21 mouse cellular contexts compared by ENCODE assay signal in genomic region chr7:64665716-64666298, GRCm38 (mm10).
A peak's percentile ranks its signal among the peaks of the same experiment; 100 is the strongest.
DNase-seq lines count a peak whose midpoint lies in the region; ATAC-seq and TF ChIP-seq lines count a peak whose summit lies in the region.
"Had no signal": no experiment of that assay in that cellular context is flagged by ENCODE, and none has a peak within 500 bp of the region (broad histone marks: within the 10 kb centered on the region; RNA-seq: fewer than 3 reads in every experiment).

No protein-coding gene starts in this region.

- no peaks in the 10 kb centered on the region for H3K36me3 ChIP-seq in lung, embryonic 14.5 days (ENCODE audit: insufficient read depth)
- no peaks in the 10 kb centered on the region for H3K36me3 ChIP-seq in lung, embryonic 16.5 days (ENCODE audit: control insufficient read depth, insufficient read depth, low read length)
- H3K36me3 ChIP-seq: embryonic facial prominence, embryonic 13.5 days; embryonic facial prominence, embryonic 15.5 days; forebrain, embryonic 10.5 days had no signal

- H3K4me1 ChIP-seq in lung, embryonic 14.5 days (ENCODE audit: insufficient read depth): no peaks in the 10 kb centered on the region
- H3K4me1 ChIP-seq in lung, embryonic 16.5 days (replicated peaks; ENCODE audit: control insufficient read depth, insufficient read depth, low read length): peaks cover 3% of the 10 kb centered on the region; the same call in 1 of the 2 replicates
- H3K4me1 ChIP-seq in lung, adult 2 months (ENCODE audit: control insufficient read depth, insufficient read depth, low read length): no peaks in the 10 kb centered on the region
- H3K4me1 ChIP-seq: embryonic facial prominence, embryonic 13.5 days; embryonic facial prominence, embryonic 15.5 days; forebrain, embryonic 10.5 days; forebrain, embryonic 12.5 days had no signal

- peak; percentile 68 for DNase-seq in lung, embryonic 14.5 days
- DNase-seq in lung, adult 18-20 months: no peak
- no peak for DNase-seq in lung, adult 2 months
- DNase-seq: adrenal gland, adult 2 months; adrenal gland, postnatal 10 days; adrenal gland, postnatal 25 days; cerebellum, adult 11 months; cerebellum, adult 18-20 months; cerebellum, adult 8-10 months; cerebellum, adult 9-11 months; cerebellum, postnatal 14 days; cerebellum, postnatal 36 days; embryo, embryonic 11 days had no signal

- H3K9ac ChIP-seq in lung, embryonic 14.5 days: no peak overlapping the region
- no peak overlapping the region for H3K9ac ChIP-seq in lung, embryonic 16.5 days (ENCODE audit: low read length)
- H3K9ac ChIP-seq: embryonic facial prominence, embryonic 13.5 days; embryonic facial prominence, embryonic 15.5 days; forebrain, embryonic 12.5 days had no signal

- no peak for TF ChIP-seq CTCF in lung, embryonic 14.5 days (IDR thresholded peaks at IDR 0.05; ENCODE audit: low read depth)
- no peak for TF ChIP-seq CTCF in lung, adult 2 months (IDR thresholded peaks at IDR 0.05; ENCODE audit: insufficient read depth, low read length)

- no peaks in the 10 kb centered on the region for H3K27me3 ChIP-seq in lung, embryonic 14.5 days (ENCODE audit: insufficient read depth, low read length)
- H3K27me3 ChIP-seq in lung, embryonic 16.5 days (ENCODE audit: control insufficient read depth, insufficient read depth, low read depth, low read length): no peaks in the 10 kb centered on the region
- H3K27me3 ChIP-seq: embryonic facial prominence, embryonic 13.5 days; embryonic facial prominence, embryonic 15.5 days; forebrain, embryonic 12.5 days had no signal

- ATAC-seq in lung, embryonic 14.5 days (ENCODE audit: insufficient read depth): peak; percentile 74
- peak; percentile 71 for ATAC-seq in lung, embryonic 16.5 days (ENCODE audit: low read depth)
- ATAC-seq: forebrain, embryonic 14.5 days; forebrain, embryonic 16.5 days had no signal

- H3K4me2 ChIP-seq in lung, embryonic 14.5 days: no peak overlapping the region
- H3K4me2 ChIP-seq in lung, embryonic 16.5 days (ENCODE audit: low read depth, low read length): no peak overlapping the region
- H3K4me2 ChIP-seq: embryonic facial prominence, embryonic 13.5 days; embryonic facial prominence, embryonic 15.5 days; forebrain, embryonic 12.5 days had no signal

- H3K27ac ChIP-seq in lung, embryonic 14.5 days (ENCODE audit: low read depth): no peak overlapping the region; the same call in 1 of the 2 replicates
- H3K27ac ChIP-seq in lung, embryonic 16.5 days (ENCODE audit: low read length): 0 out of 2 replicates have a peak overlapping the region, but pooled peaks have one; percentile 19
- H3K27ac ChIP-seq: embryonic facial prominence, embryonic 13.5 days; embryonic facial prominence, embryonic 15.5 days; forebrain, embryonic 10.5 days; forebrain, embryonic 12.5 days had no signal

- TF ChIP-seq POLR2A in lung, adult 2 months (IDR thresholded peaks at IDR 0.05; ENCODE audit: borderline replicate concordance, extremely low read depth, low read depth, low read length): no peak

- 32% methylated on average over 5 of the region's 5 CpGs for WGBS in lung, embryonic 14.5 days
- 40% methylated on average over 5 of the region's 5 CpGs for WGBS in lung, embryonic 16.5 days
- WGBS in lung, adult 2 months: 47% methylated on average over 5 of the region's 5 CpGs

- no peak overlapping the region for H3K4me3 ChIP-seq in lung, embryonic 14.5 days (ENCODE audit: low read depth, low read length)
- H3K4me3 ChIP-seq in lung, embryonic 16.5 days (ENCODE audit: low read length): no peak overlapping the region
- no peak overlapping the region for H3K4me3 ChIP-seq in lung, adult 2 months (replicated peaks; ENCODE audit: extremely low read depth, low read depth, low read length)
- H3K4me3 ChIP-seq: embryonic facial prominence, embryonic 13.5 days; embryonic facial prominence, embryonic 15.5 days; erythroblast, embryonic 14.5 days; forebrain, embryonic 10.5 days; forebrain, embryonic 12.5 days had no signal

- H3K9me3 ChIP-seq in lung, embryonic 14.5 days (ENCODE audit: low read depth, low read length): no peaks in the 10 kb centered on the region
- H3K9me3 ChIP-seq in lung, embryonic 16.5 days (ENCODE audit: control insufficient read depth, low read length): no peaks in the 10 kb centered on the region
- H3K9me3 ChIP-seq: embryonic facial prominence, embryonic 13.5 days; embryonic facial prominence, embryonic 15.5 days; forebrain, embryonic 10.5 days; forebrain, embryonic 12.5 days had no signal
